Mouse (Mus musculus) kidney, postnatal 0 days (tissue): ENCODE results near the gene 2300002M23Rik. TPM values are rescaled to one million over a fixed set of nuclear protein-coding genes. Genes with fewer than 3 reads are reported as not detected.

Source experiments
- ATAC-seq: fragments of 200-750 bp; cut with Nextera tagmentation; replicated peaks from 2 replicates; pipeline ENCODE4 v1.8.0; 2017; ENCODE audit warnings: low read depth, moderate number of reproducible peaks, moderate TSS enrichment, moderate library complexity; ENCODE audit not compliant: low FRiP score
- DNase-seq: peaks from one replicate; pipeline ENCODE4 v3.0.0-alpha.2; 2016; ENCODE audit warnings: low spot score
- H3K27ac ChIP-seq: fragments of 300-500 bp; sonication (generic); 2 replicates; pipeline ENCODE4 v1.5.1; 2014; ENCODE audit warnings: mild to moderate bottlenecking
- H3K27me3 ChIP-seq: fragments of 300-500 bp; sonication (generic); 2 replicates; pipeline ENCODE4 v1.6.1; 2014; ENCODE audit warnings: low read length, mixed read lengths; ENCODE audit not compliant: insufficient read depth
- H3K36me3 ChIP-seq: fragments of 300-500 bp; sonication (generic); 2 replicates; pipeline ENCODE4 v1.6.1; 2014; ENCODE audit warnings: low read length, mixed read lengths; ENCODE audit not compliant: insufficient read depth
- H3K4me1 ChIP-seq: fragments of 300-500 bp; sonication (generic); replicated peaks from 2 replicates; pipeline ENCODE4 v1.6.1; 2014; ENCODE audit warnings: antibody characterized with exemption, low read length, mixed read lengths; ENCODE audit not compliant: insufficient read depth
- H3K4me2 ChIP-seq: fragments of 300-500 bp; sonication (generic); 2 replicates; pipeline ENCODE4 v1.6.1; 2014; ENCODE audit warnings: mild to moderate bottlenecking, low read length, moderate library complexity, mixed read lengths
- H3K4me3 ChIP-seq: fragments of 300-500 bp; sonication (generic); replicated peaks from 2 replicates; pipeline ENCODE4 v1.5.1; 2014; ENCODE audit warnings: low read depth, low read length
- H3K9ac ChIP-seq: fragments of 300-500 bp; sonication (generic); 2 replicates; pipeline ENCODE4 v1.6.1; 2014; ENCODE audit warnings: low read depth, low read length
- H3K9me3 ChIP-seq: fragments of 300-500 bp; sonication (generic); replicated peaks from 2 replicates; pipeline ENCODE4 v1.6.1; 2016; ENCODE audit warnings: low read length, inconsistent platforms, mixed read lengths
- CTCF ChIP-seq: IDR thresholded peaks from 2 replicates; pipeline ENCODE4 v1.5.1; 2016; ENCODE audit warnings: antibody characterized with exemption, low read depth, mild to moderate bottlenecking, moderate library complexity
- WGBS: fragments of 180-500 bp; shearing (Covaris S2); extraction: QIAGEN DNeasy Blood & Tissue Kit; methylation state at CpG from one replicate; pipeline ENCODE4 v1.1.7; 2014; 5-methylcytosine and 5-hydroxymethylcytosine counted together
- polyA plus RNA-seq: library from polyadenylated mRNA; unstranded; fragments of >200 nt; fragmentation: Nextera tagmentation; extraction: Ambion mirVana; gene quantifications from 2 replicates; pipeline ENCODE4 v1.2.1, GENCODE M21; 2015

Gene 2300002M23Rik
- polyA plus RNA-seq: not detected in 2 replicates

- no peak for DNase-seq
- WGBS: 58% methylated on average over 3 of the region's 3 CpGs
- TF ChIP-seq CTCF: no peak
- no peak for ATAC-seq
- Histone ChIP-seq H3K4me3 (no peak within 1 kb of the TSS), H3K27me3 (peaks cover 6% of the 10 kb centered on the region; the same call in 1 of the 2 replicates), H3K4me1 (0 out of 2 replicates have a peak, but pooled peaks cover 4% of the 10 kb centered on the region), H3K4me2 (no peak within 1 kb of the TSS), H3K9me3 (no peaks in the 10 kb centered on the region), H3K27ac (no peak within 1 kb of the TSS), H3K36me3 (no peaks in the 10 kb centered on the region), H3K9ac (no peak within 1 kb of the TSS)
These were observed at the start of gene 2300002M23Rik for GRCm38 (mm10) chr17:35567150-35567549. TSS of gene 2300002M23Rik (plus strand) at chr17:35567450.

- ATAC-seq: no peak
- no peaks in the 10 kb centered on the region for H3K9me3 ChIP-seq
- WGBS: 2% methylated on average over 12 of the region's 12 CpGs
- DNase-seq: peak; percentile 19
- peaks cover 11% of the 10 kb centered on the region for H3K4me1 ChIP-seq
- peak overlapping the region; percentile 80 for H3K4me2 ChIP-seq
- no peaks in the 10 kb centered on the region for H3K27me3 ChIP-seq
- H3K36me3 ChIP-seq: 0 out of 2 replicates have a peak, but pooled peaks cover 2% of the 10 kb centered on the region
- H3K27ac ChIP-seq: no peak overlapping the region
- H3K9ac ChIP-seq: peak overlapping the region; percentile 58; the same call in 1 of the 2 replicates
- H3K4me3 ChIP-seq: peak overlapping the region; percentile 52
- no peak for TF ChIP-seq CTCF
These were observed 49.7 kb upstream of the 2300002M23Rik start for GRCm38 (mm10) chr17:35517526-35517925.

DNA sequence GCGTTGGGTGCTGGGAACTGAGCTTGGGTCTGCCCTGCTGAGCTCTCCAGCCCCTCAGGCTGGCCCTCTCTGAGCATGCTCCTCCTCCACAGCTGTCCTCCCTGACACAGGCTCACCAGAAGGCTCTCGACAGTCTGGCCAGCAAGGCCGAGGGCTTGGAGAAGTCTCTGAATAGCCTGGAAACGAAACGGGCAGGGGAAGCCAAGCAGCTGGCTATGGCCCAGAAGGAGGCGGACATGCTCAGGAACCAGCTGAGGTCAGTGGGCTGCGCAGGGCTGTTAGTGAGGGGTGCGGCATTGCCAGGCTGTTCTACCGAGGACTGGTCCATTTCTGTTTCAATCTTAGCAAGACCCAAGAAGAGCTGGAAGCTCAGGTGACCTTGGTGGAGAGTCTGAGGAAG, 42.9 kb upstream of the 2300002M23Rik start:
- ATAC-seq: no peak
- H3K4me1 ChIP-seq: no peaks in the 10 kb centered on the region
- WGBS: 83% methylated on average over 9 of the region's 9 CpGs
- peaks cover 22% of the 10 kb centered on the region for H3K36me3 ChIP-seq
- H3K9ac ChIP-seq: no peak overlapping the region
- no peaks in the 10 kb centered on the region for H3K27me3 ChIP-seq
- H3K27ac ChIP-seq: no peak overlapping the region
- no peak for DNase-seq
- H3K4me3 ChIP-seq: no peak overlapping the region
- no peak overlapping the region for H3K4me2 ChIP-seq
- H3K9me3 ChIP-seq: no peaks in the 10 kb centered on the region
- no peak for TF ChIP-seq CTCF

GRCm38 (mm10) chr17:35526644-35527043, 40.6 kb upstream of the 2300002M23Rik start:
- ATAC-seq (no peak), DNase-seq (no peak)
- Histone ChIP-seq H3K9me3 (no peaks in the 10 kb centered on the region), H3K4me2 (no peak overlapping the region), H3K4me3 (no peak overlapping the region), H3K36me3 (peaks cover 20% of the 10 kb centered on the region), H3K9ac (no peak overlapping the region), H3K27ac (no peak overlapping the region), H3K27me3 (no peaks in the 10 kb centered on the region), H3K4me1 (no peaks in the 10 kb centered on the region)
- 76% methylated on average over 8 of the region's 8 CpGs for WGBS
- TF ChIP-seq CTCF: no peak

- H3K9ac ChIP-seq: no peak overlapping the region
- H3K36me3 ChIP-seq: 0 out of 2 replicates have a peak, but pooled peaks cover 9% of the 10 kb centered on the region
- TF ChIP-seq CTCF: no peak
- 18% methylated on average over 3 of the region's 3 CpGs for WGBS
- DNase-seq (no peak), ATAC-seq (no peak)
- no peaks in the 10 kb centered on the region for H3K4me1 ChIP-seq
- no peaks in the 10 kb centered on the region for H3K27me3 ChIP-seq
- no peak overlapping the region for H3K27ac ChIP-seq
- H3K9me3 ChIP-seq: no peaks in the 10 kb centered on the region
- H3K4me2 ChIP-seq: no peak overlapping the region
- no peak overlapping the region for H3K4me3 ChIP-seq
These were observed 34.9 kb upstream of the 2300002M23Rik start for GRCm38 (mm10) chr17:35532360-35532759.

DNA sequence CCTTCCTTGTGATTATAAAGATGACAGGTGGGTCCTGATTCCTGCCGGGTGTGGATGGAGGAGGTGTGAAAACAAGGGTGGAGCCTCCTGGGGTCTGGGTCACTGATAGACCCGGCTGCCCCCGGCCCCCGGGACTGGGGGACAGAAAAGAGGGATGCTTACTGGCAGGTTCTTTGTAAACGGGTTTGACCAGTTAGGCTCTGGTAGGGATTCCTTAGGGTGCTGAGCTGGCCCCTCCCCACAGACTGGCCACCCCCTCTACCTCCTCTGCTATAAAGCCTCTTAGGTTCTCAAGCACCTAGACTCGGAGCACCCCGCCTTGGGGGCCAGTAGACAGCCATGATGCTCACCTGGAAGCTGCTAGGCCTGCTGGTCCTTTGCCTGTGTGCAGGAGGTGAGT, 34.3 kb upstream of the 2300002M23Rik start, which contains the start of gene Psors1c2:
Psors1c2 (plus strand) TSS at position 301 of the 400 bp plus-strand sequence.
- Histone ChIP-seq H3K4me3 (no peak within 1 kb of the TSS), H3K9ac (no peak within 1 kb of the TSS), H3K36me3 (0 out of 2 replicates have a peak, but pooled peaks cover 9% of the 10 kb centered on the region), H3K9me3 (no peaks in the 10 kb centered on the region), H3K4me2 (no peak within 1 kb of the TSS), H3K4me1 (no peaks in the 10 kb centered on the region), H3K27me3 (no peaks in the 10 kb centered on the region), H3K27ac (no peak within 1 kb of the TSS)
- 0 out of 2 replicates have a peak, but pooled peaks have one; percentile 8 for ATAC-seq
- no peak for TF ChIP-seq CTCF
- DNase-seq: no peak
- WGBS: 31% methylated on average over 7 of the region's 7 CpGs

GRCm38 (mm10) chr17:35534343-35534742, 32.9 kb upstream of the 2300002M23Rik start:
- Histone ChIP-seq H3K27me3 (no peaks in the 10 kb centered on the region), H3K27ac (no peak overlapping the region), H3K9ac (no peak overlapping the region), H3K4me3 (no peak overlapping the region), H3K36me3 (no peaks in the 10 kb centered on the region), H3K4me2 (no peak overlapping the region), H3K9me3 (no peaks in the 10 kb centered on the region), H3K4me1 (no peaks in the 10 kb centered on the region)
- TF ChIP-seq CTCF: peak; percentile 95
- WGBS: 7% methylated on average over 6 of the region's 6 CpGs
- peak; percentile 80 for ATAC-seq
- DNase-seq: peak; percentile 84
